Mouse (Mus musculus) E14TG2a.4 (cell line): Measurements from ENCODE around the gene Neurod1.

ENCODE experiments used
- CTCF ChIP-seq: conservative IDR thresholded peaks from 2 replicates; pipeline ENCODE4 v1.5.1; 2014; ENCODE audit warnings: low read length
- NANOG ChIP-seq: IDR thresholded peaks from 2 replicates; pipeline ENCODE4 v1.6.1; 2014; ENCODE audit warnings: borderline replicate concordance, low read length, mixed read lengths
- POU5F1 ChIP-seq: IDR thresholded peaks from 2 replicates; pipeline ENCODE4 v1.6.1; 2014; ENCODE audit warnings: low read length, borderline replicate concordance

GRCm38 (mm10) chr2:79459061-79460045 is 2.8 kb upstream of the Neurod1 start:
- TF ChIP-seq CTCF = no peak
- no peak for TF ChIP-seq POU5F1
- no peak for TF ChIP-seq NANOG
